Mouse (Mus musculus): Measurements from ENCODE around the gene Pip4k2a.
"Not testable (repeated sequence)": the region's sequence is repeated elsewhere in the genome, so short reads cannot be mapped to it uniquely, and the experiment has no call there.

The Pip4k2a gene

GRCm38 (mm10) chr2:18897742-18898256 lies 100.1 kb downstream of the Pip4k2a start:
- DNase-seq (ENCODE audit: low spot score in 2 of 2), result no peak

- no peak for DNase-seq (ENCODE audit: low spot score in 2 of 2)
Measured at GRCm38 (mm10) chr2:18896015-18896414, 101.9 kb downstream of the Pip4k2a start.

- not testable (repeated sequence) for DNase-seq (ENCODE audit: low spot score in 2 of 2)
Measured at GRCm38 (mm10) chr2:18893336-18893735, 104.6 kb downstream of the Pip4k2a start.

GRCm38 (mm10) chr2:18891991-18892537 lies 105.9 kb downstream of the Pip4k2a start:
- no peak for DNase-seq (ENCODE audit: low spot score in 2 of 2)

GRCm38 (mm10) chr2:18890227-18891001 lies 107.5 kb downstream of the Pip4k2a start:
- no peak for DNase-seq (ENCODE audit: low spot score in 2 of 2)

GRCm38 (mm10) chr2:18884277-18884676 lies 113.6 kb downstream of the Pip4k2a start:
- DNase-seq (ENCODE audit: low spot score in 2 of 2), result no peak

GRCm38 (mm10) chr2:18874626-18875025 lies 123.3 kb downstream of the Pip4k2a start:
- DNase-seq (ENCODE audit: low spot score in 2 of 2), result no peak

- DNase-seq (ENCODE audit: low spot score in 2 of 2), result no peak
Measured at GRCm38 (mm10) chr2:18874063-18874462, 123.9 kb downstream of the Pip4k2a start.

GRCm38 (mm10) chr2:18873440-18873839 lies 124.5 kb downstream of the Pip4k2a start:
- DNase-seq (ENCODE audit: low spot score in 2 of 2), result no peak

GRCm38 (mm10) chr2:18872797-18873196 lies 125.1 kb downstream of the Pip4k2a start:
- DNase-seq (ENCODE audit: low spot score in 2 of 2), result peak; percentile 59 to 86

- no peak for DNase-seq (ENCODE audit: low spot score in 2 of 2)
Measured at GRCm38 (mm10) chr2:18871087-18871486, 126.8 kb downstream of the Pip4k2a start.

GRCm38 (mm10) chr2:18867069-18867468 lies 130.9 kb downstream of the Pip4k2a start:
- no peak for DNase-seq (ENCODE audit: low spot score in 2 of 2)

GRCm38 (mm10) chr2:18864719-18865118 lies 133.2 kb downstream of the Pip4k2a start:
- DNase-seq (ENCODE audit: low spot score in 2 of 2), result no peak

GRCm38 (mm10) chr2:18861607-18862158 lies 136.2 kb downstream of the Pip4k2a start:
- DNase-seq (ENCODE audit: low spot score in 2 of 2), result no peak

- no peak for DNase-seq (ENCODE audit: low spot score in 2 of 2)
Measured at GRCm38 (mm10) chr2:18860686-18861085, 137.2 kb downstream of the Pip4k2a start.

- no peak for DNase-seq (ENCODE audit: low spot score in 2 of 2)
Measured at GRCm38 (mm10) chr2:18857952-18858351, 140.0 kb downstream of the Pip4k2a start.

GRCm38 (mm10) chr2:18856461-18856860 lies 141.5 kb downstream of the Pip4k2a start:
- DNase-seq (ENCODE audit: low spot score in 2 of 2), result no peak

- DNase-seq (ENCODE audit: low spot score in 2 of 2), result no peak
Measured at GRCm38 (mm10) chr2:18855246-18855645, 142.7 kb downstream of the Pip4k2a start.

GRCm38 (mm10) chr2:18853345-18853744 lies 144.6 kb downstream of the Pip4k2a start:
- no peak for DNase-seq (ENCODE audit: low spot score in 2 of 2)

GRCm38 (mm10) chr2:18850657-18851056 lies 147.3 kb downstream of the Pip4k2a start:
- no peak for DNase-seq (ENCODE audit: low spot score in 2 of 2)

GRCm38 (mm10) chr2:18848074-18848629 lies 149.8 kb downstream of the Pip4k2a start:
- DNase-seq (ENCODE audit: low spot score in 2 of 2), result no peak

GRCm38 (mm10) chr2:18842527-18842926 lies 155.4 kb downstream of the Pip4k2a start:
- DNase-seq (ENCODE audit: low spot score in 2 of 2), result no peak

GRCm38 (mm10) chr2:18841051-18841450 lies 156.9 kb downstream of the Pip4k2a start:
- DNase-seq (ENCODE audit: low spot score in 2 of 2), result no peak

All from thymus, postnatal 10 days (tissue).